Mouse (Mus musculus): Measurements from ENCODE around the gene Rbmxl1. TPM values are rescaled to one million over a fixed set of nuclear protein-coding genes. Genes with fewer than 3 reads are reported as not detected.
A peak's percentile ranks its signal among the peaks of the same experiment; 100 is the strongest.
"Not testable (repeated sequence)": the region's sequence is repeated elsewhere in the genome, so short reads cannot be mapped to it uniquely, and the experiment has no call there.

Rbmxl1 gene
- 35.9 and 41.6 TPM in 2 replicates for total RNA-seq (2015; ENCODE audit: low replicate concordance)
- total RNA-seq (2017; ENCODE audit: low replicate concordance), result 24.5 and 41.0 TPM in 2 replicates

DNA sequence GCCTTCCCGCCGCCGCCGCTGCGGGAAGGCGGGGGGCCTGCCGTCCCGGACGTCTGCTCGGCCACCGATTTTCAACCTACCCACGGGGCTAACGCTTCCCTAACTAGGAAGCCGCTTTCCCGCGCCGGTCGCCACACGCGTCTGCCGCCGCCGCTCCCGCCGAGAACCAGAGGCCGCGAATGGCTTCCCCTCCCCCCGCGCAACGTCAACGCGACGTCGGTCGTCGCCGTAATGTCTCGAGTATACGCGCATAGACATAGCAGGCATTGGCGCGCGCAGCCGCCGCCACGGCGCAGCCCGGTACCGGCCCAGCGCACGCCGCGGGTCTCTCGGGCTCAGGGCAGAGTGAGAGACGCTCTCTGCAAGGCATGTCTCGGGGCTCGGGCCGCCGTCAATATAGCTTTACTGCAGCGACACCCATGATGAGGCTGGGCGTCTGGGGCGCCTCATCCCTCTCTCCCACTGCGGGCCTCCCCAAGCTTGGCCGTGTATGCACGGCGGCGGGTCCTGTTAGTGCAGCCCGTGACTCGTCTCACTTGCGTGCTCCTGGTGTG lies at the start of gene Rbmxl1:
Gene Rbmxl1 (minus strand): TSS at position 180 of the 554 bp plus-strand sequence.
- ATAC-seq (replicated peaks; ENCODE audit: low FRiP score, poor library complexity, severe bottlenecking), result peak; percentile 83

GRCm38 (mm10) chr8:78556773-78557434 lies 48.2 kb upstream of the Rbmxl1 start:
- ATAC-seq (replicated peaks; ENCODE audit: low FRiP score, poor library complexity, severe bottlenecking), result no peak

- ATAC-seq (replicated peaks; ENCODE audit: low FRiP score, poor library complexity, severe bottlenecking), result no peak
Measured at GRCm38 (mm10) chr8:78555817-78556216, 47.1 kb upstream of the Rbmxl1 start.

- no peak for ATAC-seq (replicated peaks; ENCODE audit: low FRiP score, poor library complexity, severe bottlenecking)
Measured at GRCm38 (mm10) chr8:78550752-78551134, 42.0 kb upstream of the Rbmxl1 start.

- no peak for ATAC-seq (replicated peaks; ENCODE audit: low FRiP score, poor library complexity, severe bottlenecking)
Measured at GRCm38 (mm10) chr8:78549971-78550751, 41.5 kb upstream of the Rbmxl1 start.

- ATAC-seq (replicated peaks; ENCODE audit: low FRiP score, poor library complexity, severe bottlenecking), result not testable (repeated sequence)
Measured at GRCm38 (mm10) chr8:78545153-78545817, 36.6 kb upstream of the Rbmxl1 start.

GRCm38 (mm10) chr8:78544545-78544944 lies 35.8 kb upstream of the Rbmxl1 start:
- ATAC-seq (replicated peaks; ENCODE audit: low FRiP score, poor library complexity, severe bottlenecking), result no peak

DNA sequence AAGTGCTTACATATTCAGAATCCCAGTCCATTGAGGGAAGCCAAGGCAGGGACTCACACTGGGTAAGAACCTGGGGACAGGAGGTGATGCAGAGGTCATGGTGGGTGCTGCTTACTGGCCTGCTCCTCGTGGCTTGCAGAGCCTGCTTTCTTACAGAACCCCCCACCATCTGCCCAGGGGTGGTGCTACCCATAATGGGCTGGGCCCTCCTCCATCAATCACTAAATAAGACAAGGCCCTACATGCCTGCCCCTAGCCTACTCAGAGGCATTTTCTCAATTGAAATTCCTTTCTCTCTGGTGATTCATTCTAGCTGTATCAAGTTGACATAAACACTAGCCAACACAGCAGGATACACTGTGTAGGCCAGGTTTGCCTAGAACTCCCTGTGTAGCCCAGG lies 34.9 kb upstream of the Rbmxl1 start:
- no peak for ATAC-seq (replicated peaks; ENCODE audit: low FRiP score, poor library complexity, severe bottlenecking)

GRCm38 (mm10) chr8:78542670-78543069 lies 34.0 kb upstream of the Rbmxl1 start:
- ATAC-seq (replicated peaks; ENCODE audit: low FRiP score, poor library complexity, severe bottlenecking), result not testable (repeated sequence)

DNA sequence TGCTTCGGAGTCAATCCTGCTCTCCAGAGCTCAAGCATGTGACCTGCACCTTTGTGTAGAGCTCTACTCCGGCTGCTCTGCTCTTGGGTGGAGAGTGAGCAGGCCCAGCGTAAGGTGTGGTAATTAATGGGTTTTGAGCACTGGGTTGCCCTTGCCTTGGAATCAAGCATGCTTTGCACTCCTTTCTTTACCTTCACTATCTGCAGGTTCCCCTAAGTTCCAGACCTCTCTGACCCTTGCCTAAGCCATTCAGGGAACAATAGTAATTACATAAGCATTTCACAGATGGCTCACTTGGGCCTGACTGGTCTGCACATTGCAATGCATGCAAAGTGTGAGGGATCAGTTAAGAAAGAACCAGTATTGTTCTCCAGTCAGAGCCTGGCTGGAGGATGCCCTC lies 29.1 kb upstream of the Rbmxl1 start:
- no peak for ATAC-seq (replicated peaks; ENCODE audit: low FRiP score, poor library complexity, severe bottlenecking)

DNA sequence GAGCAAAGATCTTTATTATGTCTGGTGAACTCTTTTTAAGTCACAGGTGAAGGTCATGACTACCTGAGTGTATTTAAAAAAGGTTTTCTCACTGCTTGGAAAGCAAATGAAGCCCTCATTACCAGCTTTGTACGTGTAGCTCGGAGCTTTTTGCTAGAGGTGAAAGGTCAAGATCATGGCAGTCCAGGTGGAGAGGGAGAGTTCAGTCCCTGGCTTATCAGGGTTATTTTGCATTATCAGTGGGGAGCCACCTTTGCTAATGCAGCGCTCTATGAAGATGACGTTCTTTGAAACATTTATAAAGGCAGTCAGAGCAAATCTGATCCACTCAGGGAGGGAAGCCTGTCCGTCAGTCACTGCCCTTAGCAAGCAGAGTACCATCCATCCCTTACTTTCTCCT lies 28.0 kb upstream of the Rbmxl1 start:
- no peak for ATAC-seq (replicated peaks; ENCODE audit: low FRiP score, poor library complexity, severe bottlenecking)

DNA sequence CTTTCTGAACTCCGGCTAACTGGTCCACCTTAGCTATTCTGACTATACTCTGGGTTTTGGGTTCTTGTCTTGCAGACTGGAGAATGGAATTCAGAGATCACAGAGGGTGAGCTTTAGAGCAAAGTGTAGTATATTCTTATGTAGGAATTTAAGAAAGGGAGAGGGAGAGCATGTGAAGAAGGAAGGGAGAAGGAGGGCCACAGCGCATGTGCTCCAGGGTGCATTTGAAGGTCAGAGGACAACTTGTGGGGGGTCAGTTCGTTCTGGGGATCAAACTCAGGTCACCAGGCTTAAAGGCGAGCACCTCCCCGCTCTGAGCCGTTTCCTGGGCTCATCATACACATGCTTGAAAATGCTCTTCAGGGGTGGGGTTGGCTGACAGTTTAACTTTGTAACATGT lies 25.3 kb upstream of the Rbmxl1 start:
- no peak for ATAC-seq (replicated peaks; ENCODE audit: low FRiP score, poor library complexity, severe bottlenecking)

GRCm38 (mm10) chr8:78515132-78515531 lies 6.4 kb upstream of the Rbmxl1 start:
- no peak for ATAC-seq (replicated peaks; ENCODE audit: low FRiP score, poor library complexity, severe bottlenecking)

DNA sequence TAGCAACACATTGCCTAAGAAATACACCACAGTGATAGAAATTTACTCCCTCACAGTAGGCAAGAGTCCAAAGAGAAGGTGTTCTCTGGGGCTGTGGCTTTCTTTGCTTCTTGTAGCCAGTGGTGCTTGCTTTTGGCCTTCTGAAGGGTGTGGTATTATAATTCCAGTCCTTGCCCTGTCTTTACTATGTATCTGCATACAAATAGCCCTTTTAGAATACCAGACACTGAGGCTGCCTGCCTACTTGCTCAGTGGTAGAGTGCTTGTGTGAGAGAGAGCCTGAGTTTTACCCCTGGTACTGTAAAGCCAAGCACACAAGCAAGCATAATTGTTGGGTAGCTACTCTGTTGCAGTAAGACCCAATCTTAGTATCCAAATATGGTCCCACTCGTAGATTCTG lies 6.0 kb upstream of the Rbmxl1 start:
- ATAC-seq (replicated peaks; ENCODE audit: low FRiP score, poor library complexity, severe bottlenecking), result no peak

- no peak for ATAC-seq (replicated peaks; ENCODE audit: low FRiP score, poor library complexity, severe bottlenecking)
Measured at GRCm38 (mm10) chr8:78513106-78513505, 4.4 kb upstream of the Rbmxl1 start.

- no peak for ATAC-seq (replicated peaks; ENCODE audit: low FRiP score, poor library complexity, severe bottlenecking)
Measured at GRCm38 (mm10) chr8:78510926-78511325, 2.2 kb upstream of the Rbmxl1 start.

- ATAC-seq (replicated peaks; ENCODE audit: low FRiP score, poor library complexity, severe bottlenecking), result 0 out of 2 replicates have a peak, but pooled peaks have one; percentile 33
Measured at GRCm38 (mm10) chr8:78510094-78510493, 1.4 kb upstream of the Rbmxl1 start.

DNA sequence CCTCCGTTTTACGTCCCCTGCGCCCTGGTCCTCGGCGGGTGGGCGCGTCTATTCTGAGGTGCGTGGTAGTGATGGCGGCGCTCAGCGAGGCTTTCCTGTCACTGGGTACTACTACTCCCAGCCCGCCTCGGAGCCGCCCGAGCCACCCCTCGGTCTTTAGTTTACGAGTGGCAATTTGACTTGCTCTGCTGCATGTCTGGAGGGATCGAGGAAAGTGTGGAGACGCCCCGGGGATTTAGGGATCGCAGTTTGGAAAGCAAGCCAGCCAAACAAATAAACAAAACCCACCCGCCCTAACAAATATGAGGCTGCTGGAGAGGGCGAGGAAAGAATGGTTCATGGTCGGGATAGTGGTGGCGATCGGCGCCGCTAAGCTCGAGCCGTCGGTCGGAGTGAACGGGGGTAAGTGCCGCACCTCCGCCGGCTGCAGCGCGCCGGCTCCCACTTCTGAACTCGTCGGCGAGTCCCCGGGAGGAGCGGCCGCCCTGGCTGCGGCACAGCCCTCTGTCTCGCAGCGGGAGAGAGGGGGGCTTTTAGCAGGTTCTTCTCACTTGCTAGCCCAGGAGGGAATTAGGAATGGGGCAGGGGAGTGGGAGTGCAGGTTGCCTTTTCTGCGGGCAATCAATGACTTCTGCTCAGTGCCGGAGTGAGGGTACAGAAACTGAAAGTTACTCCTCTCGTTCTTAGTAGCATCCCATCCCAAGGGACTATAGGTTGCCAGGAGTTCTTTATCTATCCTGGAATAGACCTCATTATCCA lies 754 bp upstream of the Rbmxl1 start, which contains the start of gene Slc10a7:
Gene Slc10a7 (plus strand): TSS at position 74 of the 759 bp plus-strand sequence.
- ATAC-seq (replicated peaks; ENCODE audit: low FRiP score, poor library complexity, severe bottlenecking), result peak; percentile 89

GRCm38 (mm10) chr8:78507979-78508718 lies 549 bp downstream of the Rbmxl1 start:
- peak; percentile 41; the same call in 1 of the 2 replicates for ATAC-seq (replicated peaks; ENCODE audit: low FRiP score, poor library complexity, severe bottlenecking)

Measured in erythroblast, adult 5-6 weeks (primary cell).